Mouse (Mus musculus) thymus, postnatal 4 days (tissue): ENCODE data around the gene Elmo1.

ENCODE experiments used
- DNase-seq: peaks from one replicate; pipeline ENCODE4 v3.0.0; 2021

Gene Elmo1

DNA sequence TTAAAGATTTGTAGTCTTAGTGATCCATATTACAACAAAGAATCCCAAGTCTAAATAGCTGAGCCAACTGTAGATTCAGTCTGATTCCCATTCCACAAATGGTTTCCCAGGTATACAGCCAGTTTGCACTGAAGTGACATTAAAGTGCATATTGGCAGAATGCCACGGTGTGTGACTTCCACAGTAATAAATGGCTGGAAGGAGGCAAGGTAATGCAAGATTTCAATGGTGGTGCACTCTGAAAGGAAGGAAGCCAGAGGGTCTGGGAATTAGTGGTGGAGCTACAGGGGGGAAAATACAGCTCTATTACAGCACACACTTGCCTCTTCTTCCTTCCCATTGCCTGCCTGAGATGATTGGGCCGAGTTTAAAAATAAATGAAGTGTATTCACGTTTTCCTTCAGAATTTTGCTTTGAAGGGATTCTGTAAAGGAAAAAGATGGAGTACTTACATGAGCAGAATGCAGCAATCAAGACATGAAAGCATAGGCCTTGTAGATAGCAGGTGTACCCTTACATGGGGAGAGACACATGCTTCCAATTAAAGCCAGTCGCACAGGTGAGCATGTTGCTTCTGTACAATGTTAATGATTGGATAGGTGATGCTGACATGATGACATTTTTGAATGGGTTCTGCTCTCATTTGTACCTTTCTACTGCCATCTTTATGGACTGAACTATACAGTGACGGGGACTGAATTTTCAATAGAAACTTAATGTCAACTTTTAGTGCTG lies 400.6 kb downstream of the Elmo1 start:
- no peak for DNase-seq

DNA sequence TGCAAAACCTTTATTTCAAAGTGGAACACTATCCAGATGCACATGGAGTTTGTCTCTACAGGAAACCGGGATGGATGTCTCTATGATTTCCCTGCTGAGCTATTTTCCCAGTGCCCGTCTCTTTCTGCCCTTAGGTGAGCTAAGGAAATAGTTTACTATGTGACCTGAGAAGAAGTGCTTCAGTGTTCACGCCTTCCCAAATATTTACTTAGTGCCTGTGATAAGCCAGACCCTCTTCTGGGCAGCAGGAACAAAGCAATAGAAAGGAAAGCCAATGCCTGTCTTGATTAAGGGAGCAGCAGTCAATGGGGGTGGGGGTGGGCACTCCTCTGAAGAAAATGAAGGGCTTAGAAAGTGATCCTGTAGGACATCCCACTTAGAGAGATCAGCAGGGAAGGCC lies 401.3 kb downstream of the Elmo1 start:
- DNase-seq, result no peak

DNA sequence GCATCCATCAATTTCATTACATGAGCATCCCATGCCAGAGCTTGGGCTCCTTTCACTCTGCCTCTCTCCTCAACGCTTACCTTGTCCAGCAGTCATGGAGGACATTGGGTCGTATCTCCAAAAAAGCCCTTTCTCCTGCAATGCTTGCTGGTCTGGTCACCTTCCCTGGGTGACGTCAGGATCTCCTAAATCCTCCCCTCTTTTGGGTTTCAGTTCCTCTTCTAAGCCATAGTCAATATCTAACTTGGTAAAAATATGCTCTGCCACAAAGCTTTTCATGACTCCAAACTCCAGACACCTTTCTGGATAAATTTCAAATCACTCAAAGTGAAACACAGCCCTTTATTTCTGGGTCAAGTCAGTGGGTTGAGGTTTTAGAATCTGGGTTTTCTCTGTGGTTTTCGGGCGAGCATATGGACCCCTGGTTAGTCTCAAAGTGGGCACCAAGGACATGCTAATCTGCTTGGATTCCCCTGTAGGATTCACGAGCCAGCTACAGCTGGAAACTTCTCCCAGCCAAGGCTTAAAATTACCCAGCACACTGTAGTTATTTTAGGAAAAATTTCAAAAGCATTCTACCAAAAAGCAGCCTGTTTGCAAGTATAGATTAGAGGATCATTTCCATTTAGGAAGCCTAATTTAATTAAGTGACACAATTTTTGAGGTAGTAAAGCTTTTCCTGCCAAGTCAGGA lies 403.8 kb downstream of the Elmo1 start:
- no peak for DNase-seq

DNA sequence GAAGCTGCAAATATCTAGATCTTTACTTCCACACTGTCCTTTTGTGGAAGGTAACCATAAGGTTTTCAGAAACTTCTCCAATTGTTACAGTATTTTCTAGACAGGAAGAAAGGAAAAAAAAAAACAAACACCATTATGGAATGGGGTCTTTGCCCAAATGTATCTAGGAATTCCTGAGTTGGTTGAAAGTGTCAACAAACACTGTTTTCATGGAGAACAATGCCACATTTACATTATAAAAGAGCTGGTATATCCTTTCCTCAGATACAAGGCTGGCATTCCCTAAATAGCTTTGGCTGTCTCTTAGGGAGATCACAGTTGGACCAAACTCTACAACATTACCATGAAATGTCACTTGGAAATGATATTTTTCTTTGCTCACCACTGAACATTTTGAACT lies 411.5 kb downstream of the Elmo1 start:
- DNase-seq, result no peak

DNA sequence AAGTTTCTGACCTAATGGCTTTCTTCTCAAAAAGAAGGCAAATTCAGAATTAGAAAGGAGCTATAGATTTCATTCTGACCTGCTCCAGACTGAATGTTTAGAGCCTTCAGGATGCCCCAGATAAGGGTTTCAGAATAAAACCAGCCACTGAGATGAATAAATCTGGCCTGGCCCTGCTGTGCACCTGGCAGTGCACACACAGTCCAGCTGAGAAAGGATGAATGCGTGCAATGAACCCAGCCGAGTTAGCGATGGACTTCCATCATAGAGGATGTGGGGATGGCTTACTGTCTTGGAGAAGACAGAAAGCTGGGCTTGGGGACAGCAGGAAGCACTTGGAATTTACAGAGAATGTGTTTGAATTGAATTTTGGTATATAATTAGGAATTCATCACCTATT lies 413.0 kb downstream of the Elmo1 start:
- no peak for DNase-seq

DNA sequence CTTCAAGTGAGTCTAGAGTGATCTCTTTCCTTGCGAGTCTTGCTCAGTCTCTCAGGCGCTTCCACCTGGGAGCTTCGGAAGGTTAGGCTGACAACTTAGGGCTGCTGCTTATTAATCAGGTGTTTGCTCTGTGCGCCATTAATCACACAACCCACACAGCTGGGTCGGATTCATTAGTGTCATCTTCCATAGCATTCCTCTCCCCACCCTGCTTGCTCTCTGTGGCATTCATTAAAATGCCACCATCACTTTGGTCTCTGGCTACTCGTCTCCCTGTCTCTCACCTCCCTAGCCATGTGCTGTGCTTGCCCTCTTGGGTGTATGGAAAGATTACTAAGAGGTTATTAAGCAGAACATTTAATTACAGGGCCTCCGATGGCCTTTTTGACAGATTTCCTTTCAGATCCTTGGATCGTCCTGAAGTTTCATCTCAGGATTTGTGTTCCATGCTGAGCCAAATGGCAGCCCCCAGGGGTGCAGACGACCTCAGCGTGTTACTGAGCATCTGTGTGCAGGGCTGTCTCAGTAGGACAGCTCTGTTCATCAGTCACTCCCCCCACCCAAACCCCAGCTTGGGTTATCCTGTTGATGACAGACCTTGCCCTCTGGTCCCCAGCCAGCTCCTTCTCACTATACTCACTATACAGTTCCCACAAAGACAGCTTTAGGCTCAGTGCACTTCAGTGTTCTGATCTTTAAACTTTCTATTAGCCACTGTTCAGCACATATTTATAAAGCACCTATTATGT lies 417.2 kb downstream of the Elmo1 start:
- DNase-seq, result no peak

DNA sequence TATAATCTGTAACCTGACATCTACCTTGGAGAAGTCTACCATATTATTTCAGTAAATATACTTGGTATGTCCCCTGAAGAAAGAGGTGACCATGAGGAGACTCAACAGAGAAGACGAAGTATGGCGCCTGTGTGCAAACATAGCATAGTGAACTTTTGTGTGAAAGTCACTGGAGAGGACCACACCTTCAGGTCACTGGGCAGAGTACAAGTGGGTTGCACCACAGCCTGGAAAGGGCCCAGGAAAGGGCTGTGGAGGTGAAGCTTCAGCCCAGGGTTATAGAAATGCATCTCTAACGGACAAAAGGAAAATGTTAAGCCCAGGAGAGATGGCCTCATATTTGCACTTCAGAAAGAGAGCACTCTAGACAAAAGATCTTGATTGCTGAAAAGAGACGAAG lies 420.6 kb downstream of the Elmo1 start:
- no peak for DNase-seq

DNA sequence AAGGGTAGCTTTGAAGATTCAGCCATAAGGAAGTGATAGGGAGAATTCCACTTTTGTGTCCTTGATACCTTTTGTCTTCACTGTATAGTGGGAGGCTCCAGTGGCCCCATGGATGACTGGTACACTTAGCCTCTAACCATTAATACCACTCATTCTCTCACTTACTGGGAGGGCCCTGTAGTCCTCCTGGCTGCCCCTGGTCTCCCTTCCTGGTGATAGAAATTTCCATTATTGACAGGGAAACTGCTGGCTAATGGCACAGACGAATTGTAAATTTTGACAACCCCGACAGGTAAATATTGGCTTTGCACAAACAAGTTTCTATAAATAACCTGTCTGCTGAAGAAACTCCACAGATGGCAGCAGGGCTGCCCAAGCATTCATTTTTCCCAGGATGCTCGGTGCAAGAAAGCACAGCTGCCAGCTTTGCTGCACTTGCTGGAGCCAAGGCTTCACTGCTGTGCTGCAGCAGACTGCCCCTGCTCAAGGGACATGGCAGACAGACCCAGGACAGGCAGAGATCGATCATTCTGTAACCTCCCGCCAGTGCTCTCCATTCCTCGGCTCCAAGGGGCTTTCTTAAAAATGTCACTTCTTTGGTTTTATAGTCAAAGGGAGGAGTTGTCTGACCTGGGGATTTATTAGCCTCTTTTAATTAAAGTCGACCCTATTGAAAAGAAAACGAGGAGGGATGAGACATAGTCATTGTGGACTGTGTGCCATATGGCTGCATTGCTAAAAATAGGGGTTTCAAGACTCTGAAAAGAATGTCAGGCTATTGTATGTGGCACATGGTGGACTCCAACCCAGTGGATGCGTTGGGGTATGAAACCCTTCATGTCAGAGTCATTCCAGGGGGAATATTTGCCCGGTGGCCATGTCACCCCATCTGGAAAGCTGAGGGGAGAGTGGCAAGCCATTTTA lies 422.2 kb downstream of the Elmo1 start:
- no peak for DNase-seq

DNA sequence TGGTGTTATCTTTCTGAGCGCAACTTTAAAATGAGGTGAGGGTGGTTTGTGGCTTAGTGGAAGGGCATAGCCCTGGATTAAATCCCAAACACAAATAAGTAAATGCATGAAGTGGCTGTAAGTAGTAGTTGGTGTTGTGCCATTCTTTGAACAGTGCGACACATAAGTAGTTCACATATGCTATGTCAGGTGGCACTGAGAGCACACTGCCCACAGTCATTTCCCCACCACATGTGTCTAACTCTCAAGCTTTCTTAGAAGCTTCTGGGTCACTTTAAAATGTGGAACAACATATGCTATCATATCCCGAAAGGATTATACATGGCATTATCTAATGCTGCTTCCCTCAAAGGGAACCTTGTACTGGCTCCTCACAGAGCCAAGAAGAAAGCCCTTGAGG lies 424.3 kb downstream of the Elmo1 start:
- DNase-seq, result no peak

DNA sequence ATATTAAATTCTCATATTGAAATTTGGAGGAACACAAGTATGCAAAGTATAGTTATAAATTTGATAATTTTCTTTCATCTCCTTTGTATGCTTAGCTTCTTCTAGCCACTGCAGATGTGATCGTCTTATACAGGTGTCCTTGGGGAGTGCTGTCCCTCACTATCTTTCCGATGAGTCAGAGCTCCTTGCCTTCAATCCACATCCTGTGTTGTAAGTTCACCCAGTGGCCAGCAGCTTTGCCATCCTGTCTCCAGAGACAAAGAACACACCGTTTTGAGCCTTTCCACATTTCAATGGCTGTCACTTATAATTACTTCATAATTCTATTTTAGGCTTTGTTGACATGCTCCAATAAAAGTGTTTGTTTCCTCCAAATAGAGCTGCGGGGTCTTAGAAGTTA lies 425.7 kb downstream of the Elmo1 start:
- DNase-seq, result no peak

DNA sequence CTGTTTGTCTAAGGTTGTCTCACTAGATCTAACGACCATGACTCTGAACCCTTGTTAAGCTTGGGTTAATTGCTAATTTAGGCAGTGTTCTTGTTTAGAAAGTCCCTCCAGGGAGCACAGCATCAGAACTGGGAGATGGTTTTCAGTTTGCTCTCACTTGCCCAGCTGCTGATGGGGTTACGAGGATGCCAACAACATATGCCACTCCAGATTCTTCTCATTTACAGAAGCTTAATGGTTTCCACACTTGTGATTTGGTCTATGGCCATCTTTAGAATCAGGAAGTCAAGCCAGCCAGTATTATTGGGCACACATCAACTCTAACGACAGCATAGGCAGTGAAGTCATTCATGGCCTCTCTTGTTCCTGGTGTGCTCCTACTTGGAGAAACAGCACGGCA lies 427.3 kb downstream of the Elmo1 start:
- no peak for DNase-seq

DNA sequence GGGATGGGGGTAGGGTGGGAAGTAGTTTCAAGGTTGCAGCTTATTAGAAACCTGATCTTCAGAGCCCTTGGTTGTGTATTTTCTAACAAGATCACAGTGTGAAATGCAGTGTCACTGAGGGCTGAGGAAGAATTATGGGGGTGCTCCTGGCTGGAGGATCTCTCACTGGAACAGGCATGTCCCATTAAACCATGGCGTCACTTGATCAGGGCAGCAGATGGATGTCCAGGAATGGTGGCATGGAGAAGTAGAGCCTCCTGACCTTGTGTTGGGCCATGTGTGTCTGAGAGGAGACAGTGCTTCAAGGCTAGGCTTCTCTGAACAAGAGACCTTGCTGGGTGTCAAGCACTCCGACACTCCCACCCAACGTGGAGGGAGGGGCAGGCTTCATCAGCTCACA lies 431.1 kb downstream of the Elmo1 start:
- no peak for DNase-seq

DNA sequence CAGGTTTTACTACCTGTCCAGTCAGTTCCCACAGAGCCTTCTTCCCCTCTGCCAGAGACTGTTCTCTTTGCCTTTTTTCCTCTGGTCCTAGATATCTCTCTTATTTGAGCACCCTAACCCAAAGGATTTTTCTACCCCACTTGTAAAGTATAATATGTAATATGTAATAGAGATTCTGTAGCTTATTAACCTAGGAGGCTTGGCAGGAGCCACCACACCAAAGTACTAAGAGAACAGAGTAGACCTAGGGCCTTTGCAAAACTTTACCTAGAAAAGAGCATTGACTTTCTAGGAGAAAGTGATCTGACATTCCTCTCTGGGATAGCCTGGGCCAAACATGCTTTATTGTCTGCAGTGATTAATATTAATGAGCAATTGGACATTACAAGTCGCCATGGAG lies 433.3 kb downstream of the Elmo1 start:
- no peak for DNase-seq

DNA sequence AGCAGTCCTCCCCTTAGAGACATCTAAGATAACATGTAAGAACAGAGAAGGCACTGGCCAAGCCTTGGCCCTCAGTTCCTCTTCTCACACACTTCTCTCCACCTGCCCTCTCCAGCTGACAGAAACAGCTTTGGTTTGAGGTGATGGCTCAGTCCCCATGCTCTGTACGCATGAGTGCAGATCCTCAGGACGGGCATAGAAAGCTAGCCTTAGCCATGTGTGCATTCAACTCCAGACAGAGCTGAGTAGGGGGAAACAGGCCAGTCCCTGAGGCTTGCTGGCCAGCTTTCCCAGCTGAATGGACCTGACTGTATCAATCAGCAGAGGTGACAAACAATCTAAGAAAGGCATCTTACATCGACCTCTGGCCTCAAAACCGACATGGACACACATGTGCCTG lies 435.4 kb downstream of the Elmo1 start:
- DNase-seq, result no peak

DNA sequence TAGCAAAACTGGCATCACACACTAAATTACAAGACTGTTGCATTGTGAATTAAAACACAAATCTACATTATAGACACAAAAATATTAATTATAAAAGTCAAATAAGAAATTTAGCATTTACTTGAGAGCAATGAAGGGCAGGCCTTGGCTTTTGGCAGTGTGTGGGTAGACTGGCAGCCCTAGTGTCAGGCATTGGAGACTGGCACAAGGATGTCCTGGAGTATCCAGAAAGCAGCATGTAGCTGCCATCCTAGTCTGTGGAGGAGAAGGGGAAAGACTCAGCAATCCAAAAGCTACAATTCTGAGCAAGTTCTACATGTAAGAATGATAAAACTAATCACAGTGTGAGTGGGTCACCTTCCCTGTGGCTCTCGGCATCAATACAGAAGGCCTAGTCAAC lies 446.7 kb downstream of the Elmo1 start:
- DNase-seq, result no peak

DNA sequence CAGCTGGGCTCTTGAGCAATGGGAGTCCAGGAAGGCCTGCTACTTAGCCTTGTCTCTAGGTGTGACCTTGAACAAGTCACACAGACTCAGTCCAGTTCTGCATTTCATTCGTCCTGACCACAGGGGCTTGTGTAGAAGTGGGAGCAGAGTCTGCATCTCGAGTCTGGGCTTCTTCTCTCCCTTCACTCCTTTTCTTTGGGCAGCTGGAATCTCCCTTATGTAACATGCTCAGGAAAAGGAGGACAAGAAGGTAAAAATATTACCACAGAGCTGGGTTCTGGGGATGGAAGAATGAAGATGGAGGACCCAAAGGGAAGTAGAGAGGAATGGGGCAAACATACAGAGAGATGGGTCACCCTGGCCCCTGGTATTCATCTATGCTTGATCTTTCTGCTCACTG lies 447.1 kb downstream of the Elmo1 start:
- DNase-seq, result no peak

DNA sequence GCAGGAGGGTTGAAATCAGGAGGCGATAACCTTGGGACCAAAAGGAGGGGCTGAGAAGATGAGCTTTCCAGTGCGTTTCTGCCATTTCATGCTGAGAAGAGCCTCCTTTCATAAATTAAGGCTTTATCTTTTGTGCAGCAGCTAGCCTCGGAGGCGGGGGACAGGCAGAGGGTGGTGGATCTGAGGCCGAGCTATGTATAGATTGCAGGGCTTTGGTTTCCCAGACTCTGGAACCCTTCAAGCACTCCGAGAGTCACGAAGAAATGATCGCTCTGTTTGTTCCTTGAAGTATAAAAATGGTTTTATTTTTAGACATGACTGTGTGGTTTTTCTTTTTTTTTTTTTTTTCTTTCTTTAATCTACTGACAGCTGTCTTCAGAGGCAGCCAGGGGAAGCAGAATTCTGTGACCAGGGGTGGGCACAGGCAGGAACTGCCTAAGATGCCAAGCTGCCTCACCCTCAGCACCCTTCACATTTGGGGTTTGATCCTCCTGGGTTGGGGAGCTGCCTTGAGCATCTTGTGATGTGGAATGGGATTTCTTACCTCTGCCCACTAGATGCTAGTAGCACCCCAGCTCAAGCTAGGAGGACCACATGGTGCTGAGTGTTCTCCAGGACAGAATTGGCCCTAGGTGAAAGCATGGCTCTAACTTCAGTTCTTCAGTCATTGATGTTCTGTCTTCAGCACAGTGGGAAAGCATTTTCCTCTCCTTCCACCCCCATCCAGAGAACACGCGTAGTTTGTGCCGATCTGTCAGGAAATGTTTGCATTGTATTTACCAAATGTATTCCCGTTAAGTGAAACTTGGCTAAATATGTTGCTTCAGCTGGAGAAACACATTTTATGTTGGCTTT lies 448.0 kb downstream of the Elmo1 start:
- peak; percentile 38 for DNase-seq

DNA sequence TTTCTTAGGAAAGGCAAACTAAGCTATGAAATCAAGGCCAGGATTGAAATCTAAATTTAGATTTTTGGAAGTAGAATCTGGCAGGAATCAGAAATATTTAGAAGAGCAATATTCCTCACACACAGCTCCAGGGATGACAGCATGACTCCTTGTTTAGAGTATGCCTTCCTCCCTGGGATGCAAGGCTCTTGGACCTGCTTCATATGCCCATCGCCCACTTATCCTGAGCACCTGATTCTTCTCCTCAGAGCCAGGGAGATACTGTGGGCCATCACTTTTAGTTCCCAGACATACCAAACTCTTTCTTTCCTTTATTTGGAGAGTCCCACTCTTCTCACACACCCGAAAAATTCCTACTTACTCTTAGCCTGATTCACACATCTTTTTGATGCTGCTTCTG lies 449.2 kb downstream of the Elmo1 start:
- no peak for DNase-seq

DNA sequence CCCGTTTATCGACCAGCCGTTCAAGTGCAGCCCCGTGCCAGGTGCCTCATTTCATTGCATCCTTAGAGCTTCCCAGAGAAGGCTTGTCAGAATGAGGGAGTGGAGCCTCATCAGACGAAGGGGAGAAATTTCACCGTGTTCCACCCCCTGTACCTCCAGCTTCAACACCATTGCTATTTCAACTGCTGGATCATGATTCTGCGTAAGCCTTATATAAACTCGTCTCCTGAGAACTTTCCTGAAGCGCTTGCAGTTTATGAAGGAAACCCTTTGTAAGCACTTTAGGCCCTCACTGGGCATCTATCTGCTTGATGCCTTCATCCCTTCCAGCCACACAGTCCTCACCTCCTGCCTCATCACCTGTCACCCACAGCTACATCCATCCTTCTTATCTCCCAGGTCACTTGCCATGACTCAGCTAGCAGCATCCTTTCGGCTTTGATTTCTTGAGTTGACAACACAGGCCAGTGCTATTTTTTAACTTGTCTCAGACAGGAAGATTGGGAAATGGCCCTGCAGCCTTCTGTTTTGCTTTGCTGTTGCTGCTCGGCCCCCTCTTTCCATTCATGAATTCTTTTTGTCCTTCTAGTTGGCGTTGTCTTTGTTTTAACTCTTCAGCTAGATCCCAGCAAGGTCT lies 456.3 kb downstream of the Elmo1 start:
- no peak for DNase-seq

DNA sequence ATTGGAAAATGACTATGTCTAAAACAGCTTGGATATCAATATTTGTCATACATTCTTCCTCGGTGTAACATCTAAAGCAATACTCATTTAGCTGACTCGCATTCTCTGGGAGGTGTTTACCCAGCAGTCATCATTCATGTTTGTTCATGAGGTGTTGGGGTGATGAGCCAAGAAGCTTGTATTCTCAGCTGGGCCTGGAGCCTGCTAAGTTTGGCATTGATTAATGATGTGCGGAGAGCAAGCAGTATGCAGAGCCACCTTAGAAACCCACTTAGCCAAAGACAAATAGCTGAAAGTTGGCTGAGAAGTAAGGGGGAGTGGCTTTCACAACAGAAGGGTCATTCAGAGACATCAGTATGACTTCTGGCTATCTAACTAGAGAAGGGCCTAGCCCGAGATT lies 459.6 kb downstream of the Elmo1 start:
- no peak for DNase-seq

DNA sequence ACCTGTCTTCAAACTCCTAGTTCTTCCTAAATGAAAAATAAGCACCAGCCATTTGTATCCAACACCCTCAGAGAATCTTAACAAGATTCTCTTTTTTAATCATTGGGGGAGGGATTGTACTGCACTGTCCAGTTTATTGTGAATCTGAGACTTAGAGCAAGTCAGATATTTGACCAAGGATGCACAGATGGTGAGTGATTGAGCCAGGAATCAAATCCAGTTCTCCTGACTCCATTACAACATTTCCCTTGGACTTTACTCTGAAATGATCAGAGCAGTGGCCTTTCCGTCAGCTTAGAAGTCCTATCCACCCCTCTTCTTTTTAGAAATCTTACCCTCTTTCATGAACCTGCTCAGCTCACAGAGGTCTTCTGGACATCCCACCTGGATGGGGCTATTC lies 461.2 kb downstream of the Elmo1 start:
- no peak for DNase-seq
